Mouse (Mus musculus): ENCODE measurements around the gene Rab38. TPM values are rescaled to one million over a fixed set of nuclear protein-coding genes. Genes with fewer than 3 reads are reported as not detected.
A peak's percentile ranks its signal among the peaks of the same experiment; 100 is the strongest.

Gene Rab38
- total and polyA plus RNA-seq, 3 experiments: not detected

DNA sequence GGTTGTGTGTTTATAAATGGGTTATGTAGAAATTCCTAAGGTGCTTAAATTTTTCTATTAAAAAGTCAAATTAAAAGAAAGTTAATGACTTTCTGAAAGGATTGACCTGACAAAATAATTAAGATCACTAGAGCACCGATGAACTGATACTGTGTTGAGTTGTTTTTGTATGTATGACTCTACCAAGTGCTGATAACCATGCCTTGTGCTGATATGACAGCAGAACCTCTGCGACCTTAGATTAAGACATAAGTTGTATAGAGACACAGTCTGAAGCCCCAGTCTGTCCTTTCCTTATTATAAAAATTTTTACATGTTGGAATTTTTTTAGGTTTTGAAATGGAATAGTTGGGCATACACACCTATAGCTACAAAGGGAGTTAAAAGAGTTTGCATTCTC is 79.7 kb downstream of the Rab38 start:
- TF ChIP-seq MAZ (IDR thresholded peaks at IDR 0.05; ENCODE audit: low read depth, low read length) (no peak), UBTF (IDR thresholded peaks at IDR 0.05; ENCODE audit: low read depth, low read length) (no peak), SMC3 (IDR thresholded peaks at IDR 0.05; ENCODE audit: low read depth, low read length) (no peak), NELFE (IDR thresholded peaks at IDR 0.05; ENCODE audit: low read depth, low read length) (no peak), ZKSCAN1 (IDR thresholded peaks at IDR 0.05; ENCODE audit: borderline replicate concordance, low read depth, low read length) (no peak), PAX5 (IDR thresholded peaks at IDR 0.05; ENCODE audit: low read length) (no peak), KAT2A (IDR thresholded peaks at IDR 0.05; ENCODE audit: insufficient replicate concordance, low read length) (no peak), BHLHE40 (IDR thresholded peaks at IDR 0.05; ENCODE audit: low read depth, low read length) (no peak), MYC (IDR thresholded peaks at IDR 0.05; ENCODE audit: low read depth, low read length) (no peak), MAX (IDR thresholded peaks at IDR 0.05; ENCODE audit: low read length) (no peak)
- Histone ChIP-seq H3K79me2 (replicated peaks; ENCODE audit: control insufficient read depth, extremely low read depth, insufficient read depth, poor library complexity, severe bottlenecking) (no peaks in the 10 kb centered on the region), H3K4me1 (ENCODE audit: control insufficient read depth in 1 of 2, insufficient read depth in 2 of 2) (no peaks in the 10 kb centered on the region), H3K4me3 (replicated peaks in 1 of 3; ENCODE audit: low read depth in 2 of 3, low read length in 2 of 3, poor library complexity in 1 of 3) (no peak overlapping the region), H3K9me3 (replicated peaks; ENCODE audit: low read length) (no peaks in the 10 kb centered on the region), H3K36me3 (replicated peaks in 1 of 2; ENCODE audit: control insufficient read depth in 1 of 2, insufficient read depth in 1 of 2, low read length in 1 of 2) (no peaks in the 10 kb centered on the region), H3K9ac (ENCODE audit: insufficient read depth, low read depth) (no peak overlapping the region), H3K27ac (ENCODE audit: insufficient read depth, low read depth) (no peak overlapping the region), H3K27me3 (replicated peaks) (no peaks in the 10 kb centered on the region), H3K4me2 (ENCODE audit: insufficient read depth, low read depth, poor library complexity, severe bottlenecking) (no peak overlapping the region)
- dilution Hi-C loops (cut with MboI; ENCODE audit: extremely low pct_ligation_motif_present, extremely low pct_unique_long_range_greater_than_20kb, low sequenced_read_pairs): no loop called here
- no peak for DNase-seq (ENCODE audit: extremely low read depth)
- in situ Hi-C loops (cut with MboI; ENCODE audit: low pct_ligation_motif_present, low pct_unique_long_range_greater_than_20kb, low sequenced_read_pairs): no loop called here

DNA sequence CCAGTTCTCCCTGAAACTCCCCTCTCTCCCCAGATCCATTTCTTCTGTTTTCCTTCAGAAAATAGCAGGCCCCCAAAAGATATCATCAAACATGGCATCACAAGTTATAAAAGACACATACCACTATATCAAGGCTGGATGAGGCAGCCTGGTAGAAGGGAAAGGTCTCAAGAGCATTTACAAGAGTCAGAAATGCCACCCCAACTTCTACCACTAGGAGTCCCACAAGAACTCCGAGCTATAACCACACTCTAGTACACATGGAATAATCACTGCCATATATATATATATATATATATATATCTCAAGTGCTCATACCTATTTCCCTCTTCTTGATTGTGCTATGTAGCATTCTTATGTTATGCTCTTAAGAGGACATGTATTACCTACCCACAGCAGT is 92.4 kb downstream of the Rab38 start:
- in situ Hi-C loops (cut with MboI; ENCODE audit: low pct_ligation_motif_present, low pct_unique_long_range_greater_than_20kb, low sequenced_read_pairs): no loop called here
- H3K4me3 ChIP-seq (replicated peaks in 1 of 3; ENCODE audit: low read depth in 2 of 3, low read length in 2 of 3, poor library complexity in 1 of 3): no peak overlapping the region
- DNase-seq (ENCODE audit: extremely low read depth): peak; percentile 39
- no peaks in the 10 kb centered on the region for H3K79me2 ChIP-seq (replicated peaks; ENCODE audit: control insufficient read depth, extremely low read depth, insufficient read depth, poor library complexity, severe bottlenecking)
- no peak overlapping the region for H3K9ac ChIP-seq (ENCODE audit: insufficient read depth, low read depth)
- no peaks in the 10 kb centered on the region for H3K36me3 ChIP-seq (replicated peaks in 1 of 2; ENCODE audit: control insufficient read depth in 1 of 2, insufficient read depth in 1 of 2, low read length in 1 of 2)
- peak; percentile 6 for TF ChIP-seq RAD21 (IDR thresholded peaks at IDR 0.05; ENCODE audit: low read depth, low read length)
- TF ChIP-seq CTCF (conservative IDR thresholded peaks at IDR 0.05 in 1 of 2, IDR thresholded peaks at IDR 0.05 in 1 of 2; ENCODE audit: low read depth in 2 of 2, low read length in 2 of 2): peak in 1 of 2 experiments; percentile 49; a peak in 2 of 4 replicates
- peak; percentile 26 for TF ChIP-seq SMC3 (IDR thresholded peaks at IDR 0.05; ENCODE audit: low read depth, low read length)
- no peak for TF ChIP-seq ZNF384 (IDR thresholded peaks at IDR 0.05; ENCODE audit: low read depth, low read length)
- H3K4me1 ChIP-seq (ENCODE audit: control insufficient read depth in 1 of 2, insufficient read depth in 2 of 2): no peaks in the 10 kb centered on the region
- H3K4me2 ChIP-seq (ENCODE audit: insufficient read depth, low read depth, poor library complexity, severe bottlenecking): no peak overlapping the region
- no peaks in the 10 kb centered on the region for H3K9me3 ChIP-seq (replicated peaks; ENCODE audit: low read length)
- dilution Hi-C loops (cut with MboI; ENCODE audit: extremely low pct_ligation_motif_present, extremely low pct_unique_long_range_greater_than_20kb, low sequenced_read_pairs): no loop called here
- no peaks in the 10 kb centered on the region for H3K27me3 ChIP-seq (replicated peaks)
- H3K27ac ChIP-seq (ENCODE audit: insufficient read depth, low read depth): no peak overlapping the region

DNA sequence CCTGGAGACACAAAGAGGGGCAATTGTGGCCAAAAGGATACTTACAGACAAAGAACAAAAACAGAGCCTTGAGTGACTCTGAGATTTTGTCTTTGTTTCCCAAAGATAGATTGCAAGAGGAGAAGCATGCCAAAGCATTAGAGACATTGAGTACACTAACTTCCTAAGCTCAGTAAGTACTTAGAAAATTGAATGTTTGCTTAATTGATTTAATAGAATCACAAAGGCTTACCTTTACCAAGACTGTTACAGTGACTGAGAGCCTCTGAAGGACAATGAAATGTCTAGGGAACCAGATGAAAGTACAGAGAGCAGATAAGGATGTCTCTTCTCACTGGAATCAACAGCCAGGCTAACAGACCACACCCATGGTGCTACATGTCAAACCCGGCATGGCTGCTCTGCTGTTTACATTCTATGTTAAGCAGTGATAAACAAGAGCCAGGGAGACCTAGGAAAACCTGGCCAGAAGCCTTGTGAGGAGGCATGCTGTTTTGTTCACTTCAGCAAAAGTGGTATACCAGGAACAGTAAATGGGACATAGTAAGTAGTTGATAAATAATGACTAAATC is 97.1 kb downstream of the Rab38 start:
- H3K27ac ChIP-seq (ENCODE audit: insufficient read depth, low read depth): no peak overlapping the region
- DNase-seq (ENCODE audit: extremely low read depth): no peak
- no peak overlapping the region for H3K9ac ChIP-seq (ENCODE audit: insufficient read depth, low read depth)
- H3K36me3 ChIP-seq (replicated peaks in 1 of 2; ENCODE audit: control insufficient read depth in 1 of 2, insufficient read depth in 1 of 2, low read length in 1 of 2): no peaks in the 10 kb centered on the region
- TF ChIP-seq MAZ (IDR thresholded peaks at IDR 0.05; ENCODE audit: low read depth, low read length) (no peak), MAFK (IDR thresholded peaks at IDR 0.05; ENCODE audit: insufficient replicate concordance, low read length) (no peak), MYC (IDR thresholded peaks at IDR 0.05; ENCODE audit: low read depth, low read length) (no peak), TCF12 (IDR thresholded peaks at IDR 0.05; ENCODE audit: low read depth, low read length) (no peak), ETS1 (conservative IDR thresholded peaks at IDR 0.05; ENCODE audit: low read depth, low read length) (no peak), HCFC1 (IDR thresholded peaks at IDR 0.05; ENCODE audit: low read depth, low read length) (no peak), JUN (IDR thresholded peaks at IDR 0.05; ENCODE audit: insufficient read depth, low read depth, low read length) (no peak), CHD2 (IDR thresholded peaks at IDR 0.05; ENCODE audit: low read length) (no peak)
- H3K9me3 ChIP-seq (replicated peaks; ENCODE audit: low read length): no peaks in the 10 kb centered on the region
- H3K4me1 ChIP-seq (ENCODE audit: control insufficient read depth in 1 of 2, insufficient read depth in 2 of 2): no peaks in the 10 kb centered on the region
- H3K4me3 ChIP-seq (replicated peaks in 1 of 3; ENCODE audit: low read depth in 2 of 3, low read length in 2 of 3, poor library complexity in 1 of 3): no peak overlapping the region
- H3K27me3 ChIP-seq (replicated peaks): no peaks in the 10 kb centered on the region
- H3K4me2 ChIP-seq (ENCODE audit: insufficient read depth, low read depth, poor library complexity, severe bottlenecking): no peak overlapping the region
- dilution Hi-C loops (cut with MboI; ENCODE audit: extremely low pct_ligation_motif_present, extremely low pct_unique_long_range_greater_than_20kb, low sequenced_read_pairs): no loop called here
- H3K79me2 ChIP-seq (replicated peaks; ENCODE audit: control insufficient read depth, extremely low read depth, insufficient read depth, poor library complexity, severe bottlenecking): no peaks in the 10 kb centered on the region
- in situ Hi-C loops (cut with MboI; ENCODE audit: low pct_ligation_motif_present, low pct_unique_long_range_greater_than_20kb, low sequenced_read_pairs): no loop called here
